Mouse (Mus musculus) spleen, adult 18-20 months (tissue): ENCODE results near the gene Klf3.

Experiments used
- DNase-seq, 2 experiments: peaks; one replicate each; pipeline ENCODE4 v3.0.0; 2022; ENCODE audit warnings: mixed read lengths in 2 of 2

Gene Klf3

DNA sequence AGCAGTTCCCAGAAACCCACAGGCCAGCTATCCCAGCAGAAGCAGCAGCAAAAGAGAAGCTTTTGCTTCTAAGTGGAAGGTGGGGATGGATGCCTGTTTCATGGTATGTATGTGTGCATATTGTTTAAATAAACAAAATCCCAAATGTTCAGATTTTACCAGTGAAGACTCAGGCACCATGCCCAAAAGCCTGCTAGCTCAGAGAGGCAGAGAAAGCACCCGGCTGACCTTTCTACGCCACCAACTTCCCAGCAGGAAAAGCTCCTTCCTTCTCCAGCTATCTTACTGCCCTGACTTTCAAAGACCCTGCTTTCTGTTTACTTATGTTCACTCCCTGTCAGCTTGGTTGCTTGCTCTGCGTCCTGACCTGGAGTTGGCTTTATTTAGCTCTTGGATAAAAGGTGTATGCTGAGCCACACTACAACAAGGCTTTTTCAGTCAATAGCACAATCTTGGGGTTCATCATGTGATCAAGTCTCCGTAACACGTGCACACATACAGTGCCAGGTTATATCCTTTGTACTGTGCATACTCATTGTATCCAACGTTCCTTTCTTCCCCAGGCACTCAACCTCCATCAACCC lies 35.9 kb downstream of the Klf3 start:
- no peak for DNase-seq

DNA sequence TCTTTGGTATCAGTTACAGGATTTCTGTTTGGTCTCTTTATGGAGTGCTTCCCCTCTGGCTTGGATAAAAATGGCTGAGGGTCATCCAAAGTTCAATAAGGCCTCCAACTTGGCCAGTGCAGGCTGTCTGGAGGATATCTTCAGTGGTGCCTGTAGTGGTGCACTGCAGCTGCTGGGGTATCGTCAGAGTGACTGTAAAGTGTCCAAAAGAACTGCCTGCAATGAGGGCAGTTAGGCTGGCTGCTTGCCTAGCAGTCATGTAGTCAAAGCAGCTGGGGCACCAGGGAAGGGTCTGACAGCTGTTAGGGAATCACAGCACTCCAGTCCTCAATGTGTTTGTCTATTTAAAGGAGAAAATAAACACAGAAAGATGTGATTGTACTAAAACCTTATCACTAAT lies 36.9 kb downstream of the Klf3 start:
- no peak for DNase-seq

DNA sequence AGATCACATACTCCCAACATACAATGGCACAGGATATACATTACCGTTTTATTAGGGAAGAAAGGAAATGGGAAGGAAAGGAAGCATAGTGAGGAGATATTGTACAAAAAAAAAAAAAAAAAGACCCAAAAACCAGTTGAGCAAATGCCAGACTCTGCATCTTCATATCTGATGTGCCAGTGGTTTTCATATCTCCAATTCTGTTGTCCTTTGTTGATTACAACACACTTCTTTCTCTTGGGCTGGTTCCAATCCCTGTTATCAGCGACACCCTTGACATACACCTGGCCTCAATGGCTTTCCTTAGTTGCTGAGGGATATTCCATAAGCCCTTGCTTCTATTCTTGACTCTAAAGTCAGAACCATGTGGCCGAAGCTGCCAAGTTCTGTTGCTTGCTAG lies 41.4 kb downstream of the Klf3 start:
- no peak for DNase-seq

- DNase-seq = no peak
These were observed 44.1 kb downstream of the Klf3 start for GRCm38 (mm10) chr5:64847305-64847704.

- no peak for DNase-seq
These were observed 46.7 kb downstream of the Klf3 start for GRCm38 (mm10) chr5:64849892-64850291.

DNA sequence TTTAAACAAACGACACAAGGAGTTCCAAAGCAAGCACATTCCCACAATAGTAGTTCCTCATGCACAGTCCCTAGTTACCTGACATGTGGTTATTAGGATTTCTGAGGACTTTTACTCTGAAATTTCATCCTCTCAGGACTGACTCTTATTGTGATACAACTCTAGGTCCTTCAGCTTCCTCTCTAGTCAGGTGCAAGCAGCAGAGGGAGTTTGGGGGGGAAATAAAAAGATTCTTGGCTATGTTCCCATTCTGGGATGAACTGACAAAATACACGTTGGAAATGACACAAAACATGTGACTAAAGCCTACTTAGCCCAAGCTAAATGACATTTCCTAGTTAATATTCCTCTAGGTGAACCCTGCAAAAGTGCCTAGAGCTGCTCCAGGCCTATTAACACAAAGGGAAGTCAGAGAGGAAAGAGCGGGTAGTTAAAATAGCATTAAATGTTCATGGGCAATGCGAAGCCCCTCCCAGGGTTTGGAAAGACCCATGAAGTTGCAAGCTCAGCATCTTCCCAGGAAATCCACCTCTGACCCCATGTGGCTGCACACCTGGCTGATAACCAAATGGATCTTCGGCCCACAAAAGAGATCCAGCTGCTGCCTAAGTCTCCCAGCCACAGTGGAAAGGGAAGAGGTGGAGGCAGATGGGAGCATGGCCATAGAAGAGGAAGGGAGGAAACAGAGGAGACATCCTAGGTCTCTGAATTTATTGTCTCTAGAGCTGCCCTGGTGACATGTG lies 49.6 kb downstream of the Klf3 start:
- no peak for DNase-seq

DNA sequence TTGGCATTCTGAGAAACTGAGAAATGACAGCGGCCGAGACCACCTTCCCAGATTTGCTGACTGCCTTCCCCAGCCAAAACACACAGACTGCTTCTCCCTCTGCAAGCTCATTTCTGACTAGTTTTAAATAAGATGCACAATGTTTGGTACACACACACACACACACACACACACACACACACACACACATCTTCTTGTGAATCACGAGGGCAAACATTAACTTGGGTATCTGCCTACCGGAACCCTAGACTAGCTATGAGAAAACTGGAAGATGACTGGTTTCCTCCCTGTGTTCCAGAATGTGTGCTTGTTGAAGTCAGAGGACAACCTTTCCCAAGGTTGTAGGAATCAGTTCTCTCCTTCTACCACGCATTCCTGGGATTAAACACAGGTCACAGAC lies 50.2 kb downstream of the Klf3 start:
- no peak for DNase-seq

DNA sequence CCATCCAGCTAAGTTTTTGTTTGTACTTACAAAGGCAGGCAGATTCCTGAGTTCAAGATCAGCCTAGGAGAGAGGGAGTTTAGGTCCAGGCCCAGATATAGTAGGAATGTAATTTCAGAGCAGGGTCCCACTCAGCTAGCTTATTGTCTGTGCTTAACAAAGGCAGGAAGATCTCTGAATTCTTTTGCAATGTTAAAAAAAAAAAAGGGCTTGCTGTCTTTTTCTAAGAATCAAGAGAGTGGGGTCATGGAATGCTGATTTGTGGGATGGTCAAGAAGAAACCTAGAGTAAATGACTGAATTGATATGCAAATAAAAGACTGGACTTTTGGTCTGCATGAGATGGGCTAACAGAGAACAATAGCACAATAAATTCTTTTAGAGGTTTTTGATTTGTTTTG lies 52.0 kb downstream of the Klf3 start:
- DNase-seq = no peak

DNA sequence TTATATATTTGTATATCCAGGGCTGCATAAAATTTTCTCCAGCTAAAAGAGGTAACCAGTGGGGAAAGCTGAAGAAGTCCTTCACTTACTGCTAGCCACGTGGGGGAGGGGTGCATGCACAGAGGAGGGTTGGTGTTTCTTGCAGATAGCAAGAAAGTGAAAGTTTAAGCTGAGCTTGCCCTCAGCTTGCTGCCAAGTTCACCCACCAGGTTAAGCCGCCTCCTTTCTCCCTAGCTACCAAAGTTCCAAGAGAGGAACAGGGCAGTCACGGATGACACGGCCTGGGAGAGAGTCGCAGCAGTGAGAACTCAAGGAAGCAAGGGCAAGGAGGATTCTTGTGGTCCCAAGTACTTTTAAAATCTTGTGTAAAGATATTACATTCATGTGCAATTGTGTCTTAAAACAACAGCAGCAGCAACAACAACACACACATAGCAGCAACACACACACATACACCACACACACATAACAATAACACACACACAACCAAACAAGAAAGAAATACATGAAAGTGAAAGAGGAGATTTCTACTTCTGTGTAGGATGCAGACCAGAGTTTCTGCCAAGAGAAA lies 57.8 kb downstream of the Klf3 start:
- peak in 1 of 2 experiments; percentile 50 for DNase-seq

- DNase-seq = no peak
These were observed 58.4 kb downstream of the Klf3 start for GRCm38 (mm10) chr5:64861471-64862199.

GRCm38 (mm10) chr5:64862269-64862668 lies 59.1 kb downstream of the Klf3 start:
- DNase-seq = no peak

DNA sequence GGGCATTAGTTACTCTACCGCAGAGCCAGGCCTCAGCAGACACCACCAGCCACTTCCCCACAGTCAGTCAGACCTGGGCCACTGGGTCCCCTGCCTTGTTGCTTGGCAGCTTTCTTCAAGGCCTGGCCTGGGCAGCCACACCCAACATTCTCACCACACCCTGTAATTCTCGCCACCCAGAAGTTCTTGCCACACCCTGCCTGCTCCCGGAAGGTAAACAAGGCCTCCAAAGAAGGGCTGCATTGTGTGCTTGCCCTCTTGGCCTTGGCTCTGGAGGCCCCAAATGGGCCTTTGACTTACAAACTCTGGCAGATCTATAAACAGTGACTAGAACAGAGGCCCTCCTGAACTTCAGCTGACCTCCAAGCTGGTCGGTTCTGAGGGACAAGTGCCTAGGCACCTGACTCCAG lies 61.5 kb downstream of the Klf3 start:
- peak; percentile 55 to 67 for DNase-seq

DNA sequence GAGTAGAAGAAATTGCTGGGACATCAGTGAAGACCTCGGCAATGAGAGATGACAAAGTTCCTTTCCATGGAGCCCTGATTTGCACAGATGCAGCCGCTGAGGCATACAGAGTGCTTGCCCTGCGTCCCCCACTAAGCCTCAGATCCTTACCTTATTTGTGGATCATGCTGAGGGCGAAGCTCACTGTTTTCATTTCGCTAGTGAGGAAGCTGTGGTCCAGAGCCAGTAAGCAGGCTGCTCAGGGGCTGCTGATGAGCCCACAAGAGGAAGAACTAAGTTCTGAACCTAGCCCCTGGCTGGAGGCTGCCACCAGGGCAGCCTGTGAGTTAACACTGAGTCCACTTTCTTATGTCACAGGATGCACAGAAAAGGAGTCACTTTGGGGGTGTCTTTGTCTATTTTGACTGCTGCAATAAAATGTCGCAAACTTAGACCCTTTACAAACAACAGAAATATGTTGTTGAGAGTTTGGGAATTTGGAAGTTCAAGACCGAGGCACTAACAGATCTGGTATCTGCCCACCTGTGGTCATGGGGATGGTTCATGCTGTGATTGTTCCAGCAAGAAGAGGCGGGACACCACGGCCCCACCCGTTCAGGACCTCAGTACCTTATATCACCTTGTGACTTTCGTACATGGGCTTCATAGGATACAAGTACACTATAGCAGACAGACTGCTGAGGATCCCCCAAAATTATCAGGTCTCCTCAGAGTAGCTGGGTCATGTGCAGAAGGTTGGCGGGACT lies 62.2 kb downstream of the Klf3 start:
- no peak for DNase-seq

GRCm38 (mm10) chr5:64866331-64867050 lies 63.3 kb downstream of the Klf3 start:
- DNase-seq = peak in 1 of 2 experiments; percentile 67

DNA sequence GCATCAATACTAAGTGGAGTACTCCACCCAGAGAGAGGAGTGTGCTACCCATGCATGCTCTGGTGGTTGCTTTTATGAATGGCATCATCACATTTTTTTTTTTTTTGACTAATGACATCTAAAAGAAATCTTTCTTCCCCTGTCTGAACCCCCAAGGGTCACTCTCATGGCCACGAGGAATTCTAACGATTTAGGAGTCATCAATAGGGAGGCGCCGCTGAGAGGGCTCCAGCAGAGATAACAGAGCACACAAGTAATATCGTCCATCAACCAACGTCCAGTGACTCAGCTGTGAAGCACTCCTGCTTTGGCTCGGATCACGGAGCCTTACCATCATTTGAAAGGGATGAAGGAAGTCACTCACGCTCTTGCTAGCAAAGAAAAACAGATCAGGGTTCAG lies 63.9 kb downstream of the Klf3 start:
- no peak for DNase-seq

GRCm38 (mm10) chr5:64867551-64867950 lies 64.4 kb downstream of the Klf3 start:
- no peak for DNase-seq

DNA sequence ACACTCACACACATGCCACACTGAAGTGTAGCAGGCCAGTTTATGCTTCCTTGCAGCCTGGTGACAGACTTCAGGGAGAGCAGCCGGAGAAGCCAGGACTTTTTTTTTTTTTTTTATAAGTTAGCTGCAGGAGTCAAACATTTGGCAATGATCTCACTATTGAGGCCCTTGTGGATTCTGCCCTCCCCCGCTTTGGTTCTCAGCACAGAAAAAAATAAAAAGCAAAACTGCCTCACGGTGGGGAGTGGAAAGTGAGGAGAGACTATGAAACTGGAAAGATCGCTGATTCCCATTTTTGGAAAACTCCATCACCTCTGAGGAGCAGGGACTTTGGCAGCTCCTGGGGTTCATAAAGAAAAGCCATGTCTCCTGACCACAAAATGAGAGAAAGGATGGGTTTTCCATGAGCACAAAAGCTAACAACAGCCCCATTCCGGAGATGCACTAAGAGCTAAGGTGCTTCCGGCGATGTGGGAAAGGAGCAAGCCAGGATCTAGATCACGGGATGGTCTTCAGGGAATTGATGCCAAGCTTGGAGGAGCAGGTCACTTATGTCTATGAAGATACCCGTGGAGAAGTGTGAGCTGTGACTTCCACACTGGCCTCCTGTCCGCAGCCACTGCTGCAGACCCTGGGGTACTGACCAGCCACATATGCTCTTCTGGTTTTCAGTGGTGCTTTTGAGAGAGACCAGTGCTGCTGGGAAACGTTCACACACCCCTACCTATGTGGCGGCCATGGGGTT lies 73.1 kb downstream of the Klf3 start:
- DNase-seq = no peak

GRCm38 (mm10) chr5:64877235-64878026 lies 74.2 kb downstream of the Klf3 start:
- no peak for DNase-seq

DNA sequence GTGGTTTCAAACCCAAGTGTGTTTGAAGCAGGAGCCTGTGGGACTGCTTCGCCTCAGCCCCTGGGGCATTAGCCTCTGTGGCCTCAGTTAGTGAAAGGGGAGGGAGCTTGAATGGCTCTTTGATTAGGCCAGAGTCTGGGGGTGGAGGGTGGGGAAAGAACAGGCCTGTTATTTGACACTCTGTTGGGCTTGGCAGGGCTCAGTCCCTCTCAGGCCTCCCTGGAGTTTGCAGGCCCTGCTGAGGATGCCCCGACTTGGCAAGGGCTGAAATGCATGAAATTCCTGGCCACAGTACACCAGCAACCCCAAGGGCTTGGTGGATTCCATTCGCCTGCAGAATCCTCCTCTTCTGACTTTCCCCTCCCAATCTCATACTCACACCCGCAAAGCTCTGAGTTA lies 74.8 kb downstream of the Klf3 start:
- DNase-seq = no peak

- no peak for DNase-seq
These were observed 75.3 kb downstream of the Klf3 start for GRCm38 (mm10) chr5:64878526-64878925.

DNA sequence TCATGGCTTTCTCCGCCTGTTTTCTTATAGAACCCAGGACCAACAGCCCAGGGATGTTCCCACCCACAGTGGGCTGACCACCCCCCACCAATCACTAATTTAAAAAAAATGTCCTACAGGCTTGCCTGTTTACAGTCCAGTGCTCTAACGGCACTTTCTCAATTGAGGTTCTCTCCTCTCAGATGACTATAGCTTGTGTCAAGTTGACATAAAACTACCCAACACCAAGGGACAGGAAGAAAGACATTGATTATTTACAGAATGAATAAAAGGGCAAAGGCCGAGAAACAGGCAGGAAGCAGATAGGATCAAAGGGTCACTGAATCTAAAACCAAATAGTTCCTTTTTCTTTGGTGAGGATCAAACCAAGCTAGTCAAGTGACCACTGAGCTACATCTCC lies 76.1 kb downstream of the Klf3 start:
- DNase-seq = no peak
